Mouse (Mus musculus) kidney, embryonic 16.5 days (tissue): ENCODE results near the gene Gm10134. TPM values are rescaled to one million over a fixed set of nuclear protein-coding genes. Genes with fewer than 3 reads are reported as not detected.

ENCODE experiments used
- ATAC-seq: fragments of 200-750 bp; cut with Nextera tagmentation; 2 replicates; pipeline ENCODE4 v1.8.0; 2017; ENCODE audit warnings: moderate TSS enrichment; ENCODE audit not compliant: low FRiP score, low TSS enrichment
- H3K27ac ChIP-seq: fragments of 300-500 bp; sonication (generic); 2 replicates; pipeline ENCODE4 v1.5.1; 2014; ENCODE audit warnings: low read length
- H3K27me3 ChIP-seq: fragments of 300-500 bp; sonication (generic); 2 replicates; pipeline ENCODE4 v1.6.1; 2014; ENCODE audit warnings: low read length, control low read depth, mixed read lengths; ENCODE audit not compliant: insufficient read depth
- H3K36me3 ChIP-seq: fragments of 300-500 bp; sonication (generic); 2 replicates; pipeline ENCODE4 v1.6.1; 2014; ENCODE audit warnings: low read length, control low read depth, mixed read lengths; ENCODE audit not compliant: insufficient read depth
- H3K4me1 ChIP-seq: fragments of 300-500 bp; sonication (generic); 2 replicates; pipeline ENCODE4 v1.6.1; 2014; ENCODE audit warnings: low read length, control low read depth, mixed read lengths; ENCODE audit not compliant: insufficient read depth
- H3K4me2 ChIP-seq: fragments of 300-500 bp; sonication (generic); replicated peaks from 2 replicates; pipeline ENCODE4 v1.6.1; 2014; ENCODE audit warnings: low read depth, low read length
- H3K4me3 ChIP-seq: fragments of 300-500 bp; sonication (generic); 2 replicates; pipeline ENCODE4 v1.5.1; 2014; ENCODE audit warnings: mild to moderate bottlenecking, low read length
- H3K9ac ChIP-seq: fragments of 300-500 bp; sonication (generic); replicated peaks from 2 replicates; pipeline ENCODE4 v1.6.1; 2014; ENCODE audit warnings: low read length
- H3K9me3 ChIP-seq: fragments of 300-500 bp; sonication (generic); 2 replicates; pipeline ENCODE4 v1.6.1; 2016; ENCODE audit warnings: low read length, control low read depth
- WGBS: fragments of 180-500 bp; shearing (Covaris S2); extraction: QIAGEN DNeasy Blood & Tissue Kit; methylation state at CpG from one replicate; pipeline ENCODE4 v1.1.7; 2014; 5-methylcytosine and 5-hydroxymethylcytosine counted together
- polyA plus RNA-seq: library from polyadenylated mRNA; unstranded; fragments of >200 nt; fragmentation: Nextera tagmentation; extraction: Ambion mirVana; gene quantifications from 2 replicates; pipeline ENCODE4 v1.2.1, GENCODE M21; 2015

Gene Gm10134
- polyA plus RNA-seq, 1 experiment from 2014 or later = 8.3 TPM

- Histone ChIP-seq H3K4me1 (peaks cover 50% of the 10 kb centered on the region), H3K36me3 (peaks cover 4% of the 10 kb centered on the region; the same call in 1 of the 2 replicates), H3K27ac (peak overlapping the region; percentile 12; the same call in 1 of the 2 replicates), H3K4me2 (no peak overlapping the region), H3K27me3 (no peaks in the 10 kb centered on the region), H3K9ac (no peak overlapping the region), H3K9me3 (no peaks in the 10 kb centered on the region), H3K4me3 (no peak overlapping the region)
- ATAC-seq = no peak
- WGBS = 77% methylated on average over 11 of the region's 11 CpGs
Observed at GRCm38 (mm10) chr2:28536766-28537633, 31.1 kb downstream of the Gm10134 start.

- H3K4me1 ChIP-seq = peaks cover 46% of the 10 kb centered on the region
Observed at GRCm38 (mm10) chr2:28537634-28537920, 31.7 kb downstream of the Gm10134 start.

GRCm38 (mm10) chr2:28537995-28538816 lies 32.3 kb downstream of the Gm10134 start:
- Histone ChIP-seq H3K4me1 (peaks cover 41% of the 10 kb centered on the region), H3K4me3 (no peak overlapping the region), H3K4me2 (no peak overlapping the region), H3K27ac (no peak overlapping the region; the same call in 1 of the 2 replicates), H3K9ac (no peak overlapping the region; the same call in 1 of the 2 replicates), H3K9me3 (no peaks in the 10 kb centered on the region), H3K36me3 (peaks cover 13% of the 10 kb centered on the region), H3K27me3 (no peaks in the 10 kb centered on the region)
- no peak for ATAC-seq
- WGBS = 84% methylated on average over 8 of the region's 8 CpGs

More at GRCm38 (mm10) chr2:28537634-28537920, 31.7 kb downstream of the Gm10134 start:
- no peak overlapping the region for H3K9ac ChIP-seq
- H3K27me3 ChIP-seq = no peaks in the 10 kb centered on the region
- H3K4me2 ChIP-seq = no peak overlapping the region
- no peak overlapping the region for H3K4me3 ChIP-seq
- WGBS = 52% methylated on average over 4 of the region's 4 CpGs
- no peak overlapping the region for H3K27ac ChIP-seq
- ATAC-seq = no peak
- peaks cover 10% of the 10 kb centered on the region for H3K36me3 ChIP-seq
- no peaks in the 10 kb centered on the region for H3K9me3 ChIP-seq

- no peak overlapping the region for H3K4me2 ChIP-seq
- peaks cover 37% of the 10 kb centered on the region for H3K4me1 ChIP-seq
- no peaks in the 10 kb centered on the region for H3K27me3 ChIP-seq
- H3K4me3 ChIP-seq = no peak overlapping the region
- H3K27ac ChIP-seq = peak overlapping the region; percentile 37; the same call in 1 of the 2 replicates
- WGBS = 67% methylated on average over 1 of the region's 1 CpGs
- no peak overlapping the region for H3K9ac ChIP-seq
- no peak for ATAC-seq
- H3K36me3 ChIP-seq = peaks cover 19% of the 10 kb centered on the region
- H3K9me3 ChIP-seq = no peaks in the 10 kb centered on the region
Observed at GRCm38 (mm10) chr2:28538817-28539128, 32.9 kb downstream of the Gm10134 start.

- 32% methylated on average over 7 of the region's 7 CpGs for WGBS
- no peak overlapping the region for H3K4me2 ChIP-seq
- H3K9ac ChIP-seq = 0 out of 2 replicates have a peak overlapping the region, but pooled peaks have one; percentile 0
- peaks cover 23% of the 10 kb centered on the region for H3K36me3 ChIP-seq
- no peaks in the 10 kb centered on the region for H3K27me3 ChIP-seq
- ATAC-seq = peak; percentile 66
- H3K27ac ChIP-seq = peak overlapping the region; percentile 37; the same call in 1 of the 2 replicates
- no peaks in the 10 kb centered on the region for H3K9me3 ChIP-seq
- peaks cover 33% of the 10 kb centered on the region for H3K4me1 ChIP-seq
- no peak overlapping the region for H3K4me3 ChIP-seq
Observed at GRCm38 (mm10) chr2:28539206-28539605, 33.3 kb downstream of the Gm10134 start.

- no peak overlapping the region for H3K4me2 ChIP-seq
- H3K4me1 ChIP-seq = peaks cover 27% of the 10 kb centered on the region
- no peaks in the 10 kb centered on the region for H3K9me3 ChIP-seq
- no peaks in the 10 kb centered on the region for H3K27me3 ChIP-seq
- no peak overlapping the region for H3K9ac ChIP-seq
- H3K27ac ChIP-seq = no peak overlapping the region
- H3K36me3 ChIP-seq = peaks cover 30% of the 10 kb centered on the region
- no peak overlapping the region for H3K4me3 ChIP-seq
- no peak for ATAC-seq
- 71% methylated on average over 2 of the region's 2 CpGs for WGBS
Observed at GRCm38 (mm10) chr2:28539949-28540348, 34.1 kb downstream of the Gm10134 start.

- WGBS = 85% methylated on average over 8 of the region's 8 CpGs
- Histone ChIP-seq H3K4me1 (peaks cover 19% of the 10 kb centered on the region), H3K27me3 (no peaks in the 10 kb centered on the region), H3K4me3 (no peak overlapping the region), H3K27ac (no peak overlapping the region), H3K9ac (no peak overlapping the region), H3K9me3 (no peaks in the 10 kb centered on the region), H3K4me2 (no peak overlapping the region), H3K36me3 (peaks cover 36% of the 10 kb centered on the region)
- ATAC-seq = no peak
Observed at GRCm38 (mm10) chr2:28540587-28541227, 34.8 kb downstream of the Gm10134 start.

- Histone ChIP-seq H3K4me1 (peaks cover 9% of the 10 kb centered on the region), H3K4me2 (no peak overlapping the region), H3K9me3 (no peaks in the 10 kb centered on the region), H3K4me3 (no peak overlapping the region), H3K9ac (no peak overlapping the region), H3K27me3 (no peaks in the 10 kb centered on the region), H3K27ac (no peak overlapping the region), H3K36me3 (peaks cover 45% of the 10 kb centered on the region)
- no peak for ATAC-seq
- 90% methylated on average over 8 of the region's 8 CpGs for WGBS
Observed at GRCm38 (mm10) chr2:28543894-28544293, 38.0 kb downstream of the Gm10134 start.

- Histone ChIP-seq H3K4me2 (no peak overlapping the region), H3K4me3 (no peak overlapping the region), H3K27me3 (no peaks in the 10 kb centered on the region), H3K27ac (no peak overlapping the region), H3K9ac (no peak overlapping the region), H3K4me1 (no peaks in the 10 kb centered on the region; the same call in 1 of the 2 replicates), H3K9me3 (no peaks in the 10 kb centered on the region), H3K36me3 (peaks cover 64% of the 10 kb centered on the region)
- no peak for ATAC-seq
Observed at GRCm38 (mm10) chr2:28545976-28546375, 40.1 kb downstream of the Gm10134 start.
